Mouse (Mus musculus): ENCODE results near the gene Tdrkh. TPM values are rescaled to one million over a fixed set of nuclear protein-coding genes. Genes with fewer than 3 reads are reported as not detected.

Gene Tdrkh
- polyA plus RNA-seq, 1 experiment from 2014 or later: 11.9 TPM

GRCm38 (mm10) chr3:94434305-94434704 lies 21.2 kb downstream of the Tdrkh start:
- Histone ChIP-seq H3K4me1 (replicated peaks) (no peaks in the 10 kb centered on the region), H3K27ac (no peak overlapping the region), H3K27me3 (replicated peaks) (no peaks in the 10 kb centered on the region), H3K36me3 (no peaks in the 10 kb centered on the region), H3K4me3 (replicated peaks) (no peak overlapping the region), H3K4me2 (replicated peaks) (no peak overlapping the region), H3K9me3 (no peaks in the 10 kb centered on the region), H3K9ac (no peak overlapping the region)
- ATAC-seq: 0 out of 2 replicates have a peak, but pooled peaks have one; percentile 15
- 44% methylated on average over 2 of the region's 2 CpGs for WGBS

- ATAC-seq: no peak
- H3K9ac ChIP-seq: no peak overlapping the region
- H3K27me3 ChIP-seq (replicated peaks): 0 out of 2 replicates have a peak, but pooled peaks cover 3% of the 10 kb centered on the region
- H3K27ac ChIP-seq: no peak overlapping the region
- H3K4me1 ChIP-seq (replicated peaks): no peaks in the 10 kb centered on the region
- H3K4me3 ChIP-seq (replicated peaks): no peak overlapping the region
- H3K4me2 ChIP-seq (replicated peaks): no peak overlapping the region
- no peaks in the 10 kb centered on the region for H3K9me3 ChIP-seq
- no peaks in the 10 kb centered on the region for H3K36me3 ChIP-seq
- 88% methylated on average over 9 of the region's 9 CpGs for WGBS
Measured at GRCm38 (mm10) chr3:94436420-94436819, 23.3 kb downstream of the Tdrkh start.

- WGBS: 38% methylated on average over 3 of the region's 3 CpGs
- no peak overlapping the region for H3K27ac ChIP-seq
- H3K9me3 ChIP-seq: no peaks in the 10 kb centered on the region
- H3K9ac ChIP-seq: no peak overlapping the region
- no peak overlapping the region for H3K4me2 ChIP-seq (replicated peaks)
- no peaks in the 10 kb centered on the region; the same call in 1 of the 2 replicates for H3K4me1 ChIP-seq (replicated peaks)
- H3K4me3 ChIP-seq (replicated peaks): no peak overlapping the region
- no peaks in the 10 kb centered on the region; the same call in 1 of the 2 replicates for H3K36me3 ChIP-seq
- ATAC-seq: no peak
- 0 out of 2 replicates have a peak, but pooled peaks cover 3% of the 10 kb centered on the region for H3K27me3 ChIP-seq (replicated peaks)
Measured at GRCm38 (mm10) chr3:94441182-94441581, 28.1 kb downstream of the Tdrkh start.

GRCm38 (mm10) chr3:94442951-94443596 lies 30.0 kb downstream of the Tdrkh start, which contains the start of gene Mrpl9:
Gene Mrpl9, plus strand, starts transcription at chr3:94443318.
- peak; percentile 99 for ATAC-seq
- Histone ChIP-seq H3K9ac (peak within 1 kb of the TSS; percentile 93), H3K27ac (peak within 1 kb of the TSS; percentile 68; the same call in 1 of the 2 replicates), H3K27me3 (replicated peaks) (0 out of 2 replicates have a peak, but pooled peaks cover 3% of the 10 kb centered on the region), H3K36me3 (peaks cover 15% of the 10 kb centered on the region), H3K4me1 (replicated peaks) (no peaks in the 10 kb centered on the region; the same call in 1 of the 2 replicates), H3K4me3 (replicated peaks) (peak within 1 kb of the TSS; percentile 97), H3K4me2 (replicated peaks) (peak within 1 kb of the TSS; percentile 83), H3K9me3 (no peaks in the 10 kb centered on the region)
- under 1% methylated on average over 39 of the region's 39 CpGs for WGBS

GRCm38 (mm10) chr3:94443597-94443964 lies 30.5 kb downstream of the Tdrkh start, which contains the start of gene Oaz3:
Gene Oaz3, minus strand, starts transcription at chr3:94443915.
- H3K27ac ChIP-seq: peak within 1 kb of the TSS; percentile 68; the same call in 1 of the 2 replicates
- H3K4me3 ChIP-seq (replicated peaks): peak within 1 kb of the TSS; percentile 97
- H3K4me2 ChIP-seq (replicated peaks): peak within 1 kb of the TSS; percentile 83
- H3K4me1 ChIP-seq (replicated peaks): no peaks in the 10 kb centered on the region; the same call in 1 of the 2 replicates
- H3K9me3 ChIP-seq: no peaks in the 10 kb centered on the region
- H3K9ac ChIP-seq: peak within 1 kb of the TSS; percentile 93
- H3K27me3 ChIP-seq (replicated peaks): 0 out of 2 replicates have a peak, but pooled peaks cover 3% of the 10 kb centered on the region
- H3K36me3 ChIP-seq: peaks cover 18% of the 10 kb centered on the region
- ATAC-seq: peak; percentile 71
- WGBS: 1% methylated on average over 24 of the region's 24 CpGs

- Histone ChIP-seq H3K4me2 (replicated peaks) (no peak overlapping the region), H3K27ac (no peak overlapping the region), H3K27me3 (replicated peaks) (no peaks in the 10 kb centered on the region), H3K9ac (no peak overlapping the region), H3K36me3 (peaks cover 18% of the 10 kb centered on the region), H3K9me3 (no peaks in the 10 kb centered on the region), H3K4me1 (replicated peaks) (no peaks in the 10 kb centered on the region; the same call in 1 of the 2 replicates), H3K4me3 (replicated peaks) (no peak overlapping the region)
- peak; percentile 59; the same call in 1 of the 2 replicates for ATAC-seq
- WGBS: 84% methylated on average over 2 of the region's 2 CpGs
Measured at GRCm38 (mm10) chr3:94449377-94449776, 36.3 kb downstream of the Tdrkh start.

- Histone ChIP-seq H3K36me3 (no peaks in the 10 kb centered on the region), H3K4me1 (replicated peaks) (0 out of 2 replicates have a peak, but pooled peaks cover 2% of the 10 kb centered on the region), H3K4me3 (replicated peaks) (peak overlapping the region; percentile 16; the same call in 1 of the 2 replicates), H3K9me3 (no peaks in the 10 kb centered on the region), H3K4me2 (replicated peaks) (peak overlapping the region; percentile 54), H3K27me3 (replicated peaks) (no peaks in the 10 kb centered on the region), H3K9ac (no peak overlapping the region), H3K27ac (no peak overlapping the region)
- peak; percentile 94 for ATAC-seq
- WGBS: 2% methylated on average over 12 of the region's 12 CpGs
Measured at GRCm38 (mm10) chr3:94456529-94457000, 43.5 kb downstream of the Tdrkh start.

GRCm38 (mm10) chr3:94457055-94457454 lies 44.0 kb downstream of the Tdrkh start:
- 83% methylated on average over 3 of the region's 3 CpGs for WGBS
- peak overlapping the region; percentile 54; the same call in 1 of the 2 replicates for H3K4me2 ChIP-seq (replicated peaks)
- ATAC-seq: no peak
- H3K4me1 ChIP-seq (replicated peaks): 0 out of 2 replicates have a peak, but pooled peaks cover 2% of the 10 kb centered on the region
- H3K27me3 ChIP-seq (replicated peaks): no peaks in the 10 kb centered on the region
- no peak overlapping the region for H3K9ac ChIP-seq
- no peaks in the 10 kb centered on the region for H3K36me3 ChIP-seq
- no peak overlapping the region for H3K4me3 ChIP-seq (replicated peaks)
- H3K9me3 ChIP-seq: no peaks in the 10 kb centered on the region
- H3K27ac ChIP-seq: no peak overlapping the region

GRCm38 (mm10) chr3:94459834-94460233 lies 46.8 kb downstream of the Tdrkh start:
- no peaks in the 10 kb centered on the region for H3K36me3 ChIP-seq
- 93% methylated on average over 2 of the region's 2 CpGs for WGBS
- no peak overlapping the region for H3K9ac ChIP-seq
- H3K9me3 ChIP-seq: no peaks in the 10 kb centered on the region
- no peak overlapping the region for H3K4me3 ChIP-seq (replicated peaks)
- no peak overlapping the region for H3K4me2 ChIP-seq (replicated peaks)
- no peak for ATAC-seq
- H3K4me1 ChIP-seq (replicated peaks): 0 out of 2 replicates have a peak, but pooled peaks cover 2% of the 10 kb centered on the region
- H3K27me3 ChIP-seq (replicated peaks): no peaks in the 10 kb centered on the region
- H3K27ac ChIP-seq: no peak overlapping the region

GRCm38 (mm10) chr3:94463926-94464578 lies 51.0 kb downstream of the Tdrkh start:
- 61% methylated on average over 11 of the region's 11 CpGs for WGBS
- ATAC-seq: peak; percentile 47; the same call in 1 of the 2 replicates

GRCm38 (mm10) chr3:94465632-94466430 lies 52.8 kb downstream of the Tdrkh start:
- Histone ChIP-seq H3K4me2 (replicated peaks) (no peak overlapping the region), H3K27me3 (replicated peaks) (no peaks in the 10 kb centered on the region), H3K9ac (no peak overlapping the region), H3K4me1 (replicated peaks) (no peaks in the 10 kb centered on the region), H3K27ac (no peak overlapping the region), H3K9me3 (no peaks in the 10 kb centered on the region), H3K36me3 (no peaks in the 10 kb centered on the region), H3K4me3 (replicated peaks) (no peak overlapping the region)
- no peak for ATAC-seq
- 73% methylated on average over 13 of the region's 13 CpGs for WGBS

More at GRCm38 (mm10) chr3:94463926-94464578, 51.0 kb downstream of the Tdrkh start:
- no peak overlapping the region for H3K27ac ChIP-seq
- no peaks in the 10 kb centered on the region for H3K4me1 ChIP-seq (replicated peaks)
- H3K4me3 ChIP-seq (replicated peaks): no peak overlapping the region
- H3K9me3 ChIP-seq: no peaks in the 10 kb centered on the region
- no peaks in the 10 kb centered on the region for H3K27me3 ChIP-seq (replicated peaks)
- H3K9ac ChIP-seq: no peak overlapping the region
- H3K4me2 ChIP-seq (replicated peaks): no peak overlapping the region
- no peaks in the 10 kb centered on the region for H3K36me3 ChIP-seq

Measured in intestine, embryonic 15.5 days (tissue).